Mouse (Mus musculus) spleen, adult 18-20 months (tissue): ENCODE results near the gene H1foo.

Source experiments
- DNase-seq, 2 experiments: peaks; one replicate each; pipeline ENCODE4 v3.0.0; 2022; ENCODE audit warnings: mixed read lengths in 2 of 2

The H1foo gene

GRCm38 (mm10) chr6:115944638-115945037 is at the start of gene H1foo:
Gene H1foo, plus strand, starts transcription at chr6:115944938.
- DNase-seq, result no peak

- no peak for DNase-seq
Measured at GRCm38 (mm10) chr6:115896346-115896745, 48.4 kb upstream of the H1foo start.

- no peak for DNase-seq
Measured at GRCm38 (mm10) chr6:115897117-115897516, 47.6 kb upstream of the H1foo start.

GRCm38 (mm10) chr6:115897926-115898520 is 46.7 kb upstream of the H1foo start:
- no peak for DNase-seq

GRCm38 (mm10) chr6:115901062-115901461 is 43.7 kb upstream of the H1foo start:
- peak; percentile 33 to 63 for DNase-seq

- DNase-seq, result no peak
Measured at GRCm38 (mm10) chr6:115901489-115901931, 43.2 kb upstream of the H1foo start.

DNA sequence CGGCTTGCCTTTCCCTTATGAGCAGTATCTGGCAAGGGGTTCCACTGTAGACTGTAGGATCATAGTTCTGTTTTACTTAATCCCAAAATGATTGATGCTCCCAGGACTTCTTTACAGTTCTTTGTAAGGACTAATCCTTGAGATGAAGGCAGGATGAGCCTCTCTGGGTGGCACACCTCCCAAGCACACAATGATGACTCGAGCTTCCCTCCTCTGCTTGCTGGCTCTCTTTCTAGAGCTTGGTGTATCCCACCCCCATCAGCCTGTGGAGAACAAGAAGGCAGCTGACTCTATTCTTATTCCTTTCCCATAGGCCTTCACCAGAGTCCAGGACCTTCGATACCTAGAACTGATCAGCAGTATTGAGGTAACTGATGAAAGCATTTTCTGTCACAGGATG is 42.2 kb upstream of the H1foo start:
- no peak for DNase-seq

- no peak for DNase-seq
Measured at GRCm38 (mm10) chr6:115905568-115905967, 39.2 kb upstream of the H1foo start.

GRCm38 (mm10) chr6:115906455-115906854 is 38.3 kb upstream of the H1foo start:
- no peak for DNase-seq

DNA sequence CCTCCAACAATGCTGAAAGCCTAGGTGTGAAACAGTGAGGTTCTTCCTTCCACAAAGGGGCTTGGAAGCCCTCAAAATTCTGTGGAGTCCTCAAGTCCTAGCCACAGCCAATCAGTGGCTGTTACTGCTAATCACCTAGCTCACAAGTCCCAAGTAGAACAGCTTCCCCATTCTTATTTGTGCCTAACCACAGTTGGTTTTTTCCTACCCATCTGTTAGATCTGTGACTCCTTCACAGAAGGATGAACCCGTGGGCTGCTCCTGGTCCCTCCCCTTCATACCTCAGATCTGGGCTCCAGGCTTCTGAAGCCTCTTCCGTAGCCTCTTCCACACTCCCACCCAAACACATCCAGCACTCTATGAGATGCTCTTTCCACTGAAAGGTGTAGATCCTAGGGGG is 37.9 kb upstream of the H1foo start:
- DNase-seq, result no peak

- DNase-seq, result no peak
Measured at GRCm38 (mm10) chr6:115908421-115908982, 36.2 kb upstream of the H1foo start.

DNA sequence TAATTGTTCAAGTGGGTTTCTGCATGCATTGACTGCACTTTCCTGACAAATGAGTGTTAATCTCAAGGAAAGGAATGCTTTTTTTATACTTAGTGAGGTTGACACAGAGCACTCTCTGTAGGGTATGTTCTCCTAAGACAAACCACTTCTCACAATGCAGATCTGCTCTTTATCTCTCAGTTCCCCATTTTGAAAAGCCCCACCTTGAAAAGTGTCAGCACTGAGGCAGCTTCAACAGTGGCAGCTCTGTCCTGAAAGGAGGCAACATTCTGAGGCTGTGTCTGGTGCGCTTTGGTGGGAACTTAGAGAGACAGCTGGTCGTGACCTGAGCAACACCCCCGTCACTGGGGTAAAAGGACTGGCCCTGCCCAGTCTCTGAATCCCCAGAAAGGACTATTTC is 35.7 kb upstream of the H1foo start:
- peak; percentile 27 to 36 for DNase-seq

DNA sequence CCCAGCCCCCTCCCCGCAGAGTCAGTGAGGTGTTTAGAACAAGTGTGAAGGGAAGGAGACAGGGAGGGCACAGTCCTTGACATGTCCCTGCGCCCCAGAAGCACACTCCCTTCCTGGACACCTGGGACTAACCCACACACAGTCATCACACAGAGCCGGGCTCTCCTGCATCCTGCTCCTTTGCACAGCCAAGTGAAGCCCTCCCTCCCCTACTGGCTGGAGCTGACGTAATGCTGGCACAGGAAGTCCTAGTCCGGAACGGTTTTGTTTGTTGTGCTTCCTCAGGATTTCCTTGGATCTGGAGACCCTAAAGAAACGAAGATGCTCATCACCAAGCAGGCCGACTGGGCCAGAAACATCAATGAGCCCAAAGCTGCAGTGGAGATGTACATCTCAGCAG is 34.8 kb upstream of the H1foo start:
- no peak for DNase-seq

DNA sequence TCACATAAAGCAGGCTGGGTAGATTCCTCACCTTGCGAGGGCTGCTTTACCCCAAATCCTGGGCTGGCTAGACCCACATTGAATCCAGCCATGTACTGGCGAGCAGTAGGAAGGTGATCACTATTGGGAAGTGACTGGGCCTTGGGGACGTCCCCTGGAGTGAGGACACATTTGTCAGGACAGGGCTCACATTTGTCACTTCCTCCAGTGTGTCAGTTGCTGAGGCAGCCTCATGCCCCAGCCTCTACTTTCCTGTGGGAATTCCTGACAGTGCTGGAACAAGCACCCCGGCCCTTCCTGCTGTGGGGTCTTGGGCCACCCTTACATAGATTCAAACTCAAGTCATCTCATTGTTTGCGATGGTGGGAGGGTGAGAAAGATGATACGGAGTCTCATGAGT is 33.0 kb upstream of the H1foo start:
- DNase-seq, result no peak

DNA sequence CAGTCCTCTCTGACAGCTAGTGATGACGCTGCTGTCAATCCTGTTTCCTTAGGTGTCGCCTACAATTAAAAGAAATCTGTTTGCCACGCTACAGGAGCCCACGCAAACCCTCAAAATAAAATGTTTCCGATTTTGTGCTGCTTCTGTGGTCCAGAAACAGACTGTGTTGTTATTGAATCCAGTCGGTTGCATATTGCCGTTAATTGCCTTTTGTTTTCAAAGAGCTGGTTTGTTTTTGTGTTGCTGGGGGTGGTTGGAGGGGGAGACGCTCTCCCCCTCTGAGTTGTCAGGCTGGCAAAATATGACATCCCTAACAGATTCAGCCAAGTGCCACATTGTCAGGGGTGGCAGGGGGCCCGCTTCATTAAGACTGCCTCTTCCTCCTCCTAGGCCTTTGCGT is 31.3 kb upstream of the H1foo start:
- no peak for DNase-seq

GRCm38 (mm10) chr6:115914511-115915202 is 30.1 kb upstream of the H1foo start:
- no peak for DNase-seq

DNA sequence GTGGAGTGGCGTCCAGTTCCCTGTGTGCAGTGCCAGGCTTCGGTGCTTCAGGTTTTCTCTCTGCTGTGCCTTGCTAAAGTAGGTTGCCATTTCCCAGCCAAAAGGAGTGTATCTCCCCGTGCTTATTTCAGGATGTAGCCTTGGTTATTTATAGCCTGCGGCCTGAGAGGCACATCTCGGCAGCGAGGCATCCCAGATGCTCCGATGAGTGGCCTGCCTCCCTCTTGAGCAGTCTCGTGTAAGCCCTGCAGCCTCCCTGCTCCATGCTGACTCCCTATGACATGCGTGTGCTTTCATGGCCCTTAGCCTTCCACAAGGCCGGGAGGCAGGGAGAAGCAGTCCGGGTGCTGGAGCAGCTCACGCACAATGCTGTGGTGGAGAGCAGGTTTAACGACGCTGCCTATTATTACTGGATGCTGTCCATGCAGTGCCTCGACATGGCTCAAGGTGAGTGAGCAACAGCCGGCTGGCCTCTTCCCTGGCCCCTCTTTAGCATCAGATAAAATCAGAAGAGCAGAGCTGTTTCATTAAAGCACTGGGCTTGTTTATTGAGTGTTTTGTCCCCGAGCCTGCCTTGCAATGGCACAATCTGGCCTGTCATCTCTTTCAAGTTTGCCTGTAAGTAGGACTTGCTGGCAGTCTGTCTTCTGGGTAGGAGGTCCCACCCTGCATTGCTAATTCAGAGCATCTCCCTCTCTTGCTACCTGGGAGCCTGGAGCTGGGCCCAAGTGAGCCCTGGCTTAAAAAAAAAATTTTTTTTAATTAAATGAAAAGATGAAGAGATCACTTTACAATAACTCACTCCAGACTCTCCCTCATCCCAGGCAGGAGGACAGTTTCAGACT is 28.9 kb upstream of the H1foo start:
- DNase-seq, result no peak

DNA sequence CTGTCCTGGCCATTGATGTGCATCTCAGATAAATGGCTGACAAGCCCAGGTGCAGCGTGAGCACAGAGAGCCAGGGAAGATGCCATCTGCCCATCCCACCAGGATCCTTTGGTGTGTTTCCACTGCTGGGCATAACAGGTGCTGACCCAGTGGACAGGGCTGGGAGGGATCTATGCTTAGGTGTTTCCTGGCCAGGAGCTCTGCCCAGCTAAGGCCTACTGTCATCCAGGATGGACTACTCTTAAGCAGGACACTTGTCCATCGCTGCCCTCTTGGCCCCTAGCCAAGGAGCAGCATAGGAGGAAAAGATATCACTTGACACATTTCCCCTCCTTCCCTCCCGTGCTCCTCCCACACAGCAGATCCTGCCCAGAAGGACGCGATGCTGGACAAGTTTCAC is 28.1 kb upstream of the H1foo start:
- DNase-seq, result no peak

- DNase-seq, result no peak
Measured at GRCm38 (mm10) chr6:115918615-115919014, 26.1 kb upstream of the H1foo start.

DNA sequence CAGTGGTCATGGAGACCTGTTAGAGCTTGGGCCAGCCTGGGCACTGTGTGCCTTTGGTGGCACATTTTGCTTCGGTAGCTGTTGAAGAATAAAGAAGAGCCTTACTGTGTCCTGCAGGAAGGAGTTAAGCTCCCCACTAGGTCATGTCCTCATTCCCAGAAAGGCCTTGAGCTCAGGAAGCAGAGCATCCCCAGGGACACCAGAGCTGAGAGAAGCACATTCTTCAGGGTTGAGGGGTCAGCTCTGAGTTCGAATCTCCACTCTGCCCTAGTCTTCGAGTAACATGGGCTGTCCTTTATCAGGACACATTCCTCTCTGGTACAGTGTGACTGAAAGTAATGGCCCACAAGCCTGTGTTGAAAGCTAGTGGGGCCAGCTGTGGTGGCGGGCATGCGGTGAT is 24.9 kb upstream of the H1foo start:
- DNase-seq, result no peak

DNA sequence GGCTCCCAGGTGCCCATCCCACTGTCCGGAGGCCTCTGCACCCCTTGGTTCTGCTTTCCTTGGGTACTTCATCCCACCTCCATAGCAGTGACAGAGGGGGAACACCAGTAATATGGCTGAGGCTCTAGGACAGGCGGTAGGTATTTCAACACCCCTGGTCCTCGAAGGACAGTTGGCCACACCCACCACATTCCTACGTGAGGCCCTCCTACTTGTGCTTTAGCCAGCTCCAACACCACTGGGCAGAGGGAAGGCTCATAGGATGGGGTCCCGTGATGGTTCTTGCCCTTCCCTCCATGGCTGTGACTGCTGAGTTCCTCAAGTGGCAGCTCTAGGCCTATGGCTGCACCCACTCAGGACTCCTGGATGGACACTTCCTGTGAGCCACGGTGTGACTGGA is 19.9 kb upstream of the H1foo start:
- no peak for DNase-seq

- DNase-seq, result no peak
Measured at GRCm38 (mm10) chr6:115926416-115926815, 18.3 kb upstream of the H1foo start.
